Mouse (Mus musculus) forebrain, postnatal 0 days (tissue): ENCODE measurements around the gene Lhx4. TPM values are rescaled to one million over a fixed set of nuclear protein-coding genes. Genes with fewer than 3 reads are reported as not detected.

Experiments
- ATAC-seq: fragments of 200-750 bp; cut with Nextera tagmentation; 2 replicates; pipeline ENCODE4 v1.8.0; 2017; ENCODE audit warnings: mild to moderate bottlenecking, moderate library complexity
- DNase-seq: peaks from one replicate; pipeline ENCODE4 v3.0.0-alpha.2; 2015
- H3K27ac ChIP-seq: fragments of 300-500 bp; sonication (generic); 2 replicates; pipeline ENCODE4 v1.5.1; 2014; ENCODE audit warnings: low read depth, mild to moderate bottlenecking, antibody characterized with exemption, low read length, moderate library complexity, mixed read lengths
- H3K27me3 ChIP-seq: fragments of 300-500 bp; sonication (generic); 2 replicates; pipeline ENCODE4 v1.6.1; 2014; ENCODE audit warnings: mild to moderate bottlenecking, low read length, mixed read lengths; ENCODE audit not compliant: insufficient read depth
- H3K36me3 ChIP-seq: fragments of 300-500 bp; sonication (generic); 2 replicates; pipeline ENCODE4 v1.6.1; 2014; ENCODE audit warnings: mild to moderate bottlenecking, moderate library complexity; ENCODE audit not compliant: insufficient read depth
- H3K4me1 ChIP-seq: fragments of 300-500 bp; sonication (generic); 2 replicates; pipeline ENCODE4 v1.6.1; 2014; ENCODE audit warnings: antibody characterized with exemption; ENCODE audit not compliant: insufficient read depth
- H3K4me2 ChIP-seq: fragments of 300-500 bp; sonication (generic); 2 replicates; pipeline ENCODE4 v1.6.1; 2014; ENCODE audit warnings: low read depth, mild to moderate bottlenecking, moderate library complexity
- H3K4me3 ChIP-seq: fragments of 300-500 bp; sonication (generic); 2 replicates; pipeline ENCODE4 v1.5.1; 2014; ENCODE audit warnings: low read depth, low read length, mixed read lengths
- H3K9ac ChIP-seq: fragments of 300-500 bp; sonication (generic); 2 replicates; pipeline ENCODE4 v1.6.1; 2014; ENCODE audit warnings: mild to moderate bottlenecking
- H3K9me3 ChIP-seq: fragments of 300-500 bp; sonication (generic); 2 replicates; pipeline ENCODE4 v1.6.1; 2016; ENCODE audit warnings: low read length
- CTCF ChIP-seq: sonication (generic); IDR thresholded peaks from 2 replicates; pipeline ENCODE4 v1.5.1; 2016; ENCODE audit warnings: antibody characterized with exemption, control low read depth, low read depth
- WGBS: fragments of 180-500 bp; shearing (Covaris S2); extraction: QIAGEN DNeasy Blood & Tissue Kit; methylation state at CpG from one replicate; pipeline ENCODE4 v1.1.7; 2014; 5-methylcytosine and 5-hydroxymethylcytosine counted together
- polyA plus RNA-seq: library from polyadenylated mRNA; unstranded; fragments of >200 nt; fragmentation: Nextera tagmentation; extraction: Ambion mirVana; gene quantifications from 2 replicates; pipeline ENCODE4 v1.2.1, GENCODE M21; 2015
- total RNA-seq: library from RNA; depleted of rRNA; stranded (reverse); fragments of >200 nt; gene quantifications from 2 replicates; pipeline ENCODE4 v1.2.3, GENCODE M21; 2014

Gene Lhx4
- total and polyA plus RNA-seq, 2 experiments from 2014 or later: 0.11 TPM; not detected in 1

DNA sequence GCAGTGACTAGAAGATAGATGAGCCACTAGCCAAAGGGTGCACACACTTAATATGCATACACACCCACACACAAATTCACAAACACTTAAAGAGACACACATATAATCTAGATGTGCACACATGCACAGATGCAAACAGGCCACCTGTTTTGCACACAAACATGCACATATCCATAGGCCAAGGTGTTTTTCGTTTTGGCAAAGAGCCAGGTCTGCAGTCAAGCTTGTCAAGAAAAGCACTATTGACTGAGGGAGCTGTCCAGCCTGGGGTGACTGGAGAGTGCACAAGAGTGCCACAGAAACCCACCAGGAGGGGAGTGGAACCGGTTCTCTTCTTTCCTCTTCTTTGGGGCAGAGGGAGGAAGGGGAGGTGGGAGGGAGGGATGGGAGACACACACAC is 20.3 kb downstream of the Lhx4 start:
- Histone ChIP-seq H3K27ac (no peak overlapping the region), H3K4me2 (no peak overlapping the region), H3K9me3 (no peaks in the 10 kb centered on the region), H3K27me3 (peaks cover 85% of the 10 kb centered on the region), H3K36me3 (no peaks in the 10 kb centered on the region), H3K9ac (no peak overlapping the region), H3K4me1 (no peaks in the 10 kb centered on the region), H3K4me3 (no peak overlapping the region)
- TF ChIP-seq CTCF: no peak
- DNase-seq: no peak
- WGBS: 0% methylated on average over 2 of the region's 2 CpGs
- no peak for ATAC-seq

DNA sequence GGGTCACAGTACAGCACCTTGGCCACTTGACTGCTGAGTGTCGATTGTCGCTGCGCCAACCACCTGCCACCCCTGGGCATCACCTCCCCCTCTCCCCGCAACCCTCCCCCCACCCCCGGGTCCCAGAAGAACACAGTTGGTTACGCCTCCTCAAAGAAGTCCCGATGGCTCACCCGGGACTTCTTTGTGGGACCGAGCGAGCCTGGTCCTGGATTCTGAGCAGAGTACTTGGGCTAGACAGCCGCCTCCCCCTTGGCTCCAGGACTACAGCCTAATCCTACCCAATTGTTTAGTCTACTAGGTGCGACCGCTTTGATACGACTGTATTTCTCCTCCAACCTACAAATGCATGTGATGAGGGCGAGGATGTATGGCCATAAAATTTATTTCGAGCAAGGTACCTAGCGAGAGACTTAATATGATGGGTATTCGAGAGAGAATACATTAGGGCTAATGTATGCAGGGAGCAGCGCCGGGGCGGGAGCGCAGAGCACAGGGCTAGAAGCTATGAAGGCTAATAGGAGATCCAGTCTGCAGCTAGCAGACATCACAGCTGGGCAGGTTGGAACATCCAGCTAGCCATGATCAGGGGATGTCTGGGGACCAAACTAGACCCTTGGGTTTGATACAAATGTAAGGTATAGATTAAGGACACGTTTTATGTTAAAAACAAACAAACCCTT is 22.2 kb downstream of the Lhx4 start:
- H3K4me3 ChIP-seq: no peak overlapping the region
- 1% methylated on average over 23 of the region's 23 CpGs for WGBS
- no peak for TF ChIP-seq CTCF

DNA sequence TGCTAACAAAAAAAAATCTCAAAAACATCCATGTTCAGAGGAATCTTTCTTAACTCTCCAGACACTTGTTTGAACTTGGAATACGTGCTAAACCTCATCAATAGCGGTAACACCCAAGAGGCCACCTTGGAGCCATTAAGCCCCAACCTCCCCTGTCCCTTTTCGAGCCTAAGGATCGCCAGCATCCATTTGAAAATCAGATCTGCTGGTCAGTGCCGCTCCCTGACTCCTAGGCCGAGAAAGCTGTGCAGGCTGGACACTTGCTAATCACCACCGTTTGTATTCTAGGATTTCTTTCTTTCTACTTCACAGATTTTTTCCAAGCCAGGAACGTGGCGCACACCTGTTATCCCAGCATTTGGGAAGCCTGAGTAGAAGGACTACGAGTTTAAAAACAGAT is 23.7 kb downstream of the Lhx4 start:
- peaks cover 62% of the 10 kb centered on the region for H3K27me3 ChIP-seq
- H3K27ac ChIP-seq: no peak overlapping the region
- no peak overlapping the region for H3K4me2 ChIP-seq
- DNase-seq (no peak), ATAC-seq (no peak)
- no peaks in the 10 kb centered on the region for H3K36me3 ChIP-seq
- no peak for TF ChIP-seq CTCF
- no peaks in the 10 kb centered on the region for H3K9me3 ChIP-seq
- 23% methylated on average over 10 of the region's 10 CpGs for WGBS
- no peaks in the 10 kb centered on the region for H3K4me1 ChIP-seq
- no peak overlapping the region for H3K9ac ChIP-seq
- no peak overlapping the region for H3K4me3 ChIP-seq

More for the DNA sequence above, 22.2 kb downstream of the Lhx4 start:
- Histone ChIP-seq H3K27ac (no peak overlapping the region), H3K9me3 (no peaks in the 10 kb centered on the region), H3K27me3 (peaks cover 68% of the 10 kb centered on the region), H3K9ac (no peak overlapping the region), H3K4me1 (no peaks in the 10 kb centered on the region), H3K36me3 (no peaks in the 10 kb centered on the region), H3K4me2 (no peak overlapping the region)
- no peak for ATAC-seq
- no peak for DNase-seq

DNA sequence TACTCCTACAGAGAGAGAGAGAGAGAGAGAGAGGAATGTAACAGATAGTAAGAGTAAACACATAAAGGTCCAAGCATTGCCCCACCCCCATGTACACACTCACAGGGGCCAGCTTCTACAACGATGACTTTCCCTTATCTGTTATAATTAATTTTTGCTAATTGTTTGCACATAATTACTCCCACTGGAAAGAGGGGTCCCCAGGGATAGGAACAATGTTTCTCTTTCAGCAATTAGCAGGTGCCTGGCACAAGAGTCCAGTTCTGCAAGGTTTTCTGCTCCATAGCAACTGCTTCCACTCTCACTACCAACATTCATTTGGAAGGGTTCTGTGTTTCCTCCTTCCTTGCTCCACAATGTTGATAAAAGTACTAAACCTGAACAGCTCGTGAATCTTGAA is 25.6 kb downstream of the Lhx4 start:
- no peak overlapping the region for H3K4me2 ChIP-seq
- no peaks in the 10 kb centered on the region for H3K4me1 ChIP-seq
- DNase-seq (no peak), ATAC-seq (no peak)
- no peak overlapping the region for H3K9ac ChIP-seq
- no peaks in the 10 kb centered on the region for H3K36me3 ChIP-seq
- H3K4me3 ChIP-seq: no peak overlapping the region
- H3K27me3 ChIP-seq: peaks cover 50% of the 10 kb centered on the region
- 48% methylated on average over 2 of the region's 2 CpGs for WGBS
- no peaks in the 10 kb centered on the region for H3K9me3 ChIP-seq
- TF ChIP-seq CTCF: no peak
- H3K27ac ChIP-seq: no peak overlapping the region

DNA sequence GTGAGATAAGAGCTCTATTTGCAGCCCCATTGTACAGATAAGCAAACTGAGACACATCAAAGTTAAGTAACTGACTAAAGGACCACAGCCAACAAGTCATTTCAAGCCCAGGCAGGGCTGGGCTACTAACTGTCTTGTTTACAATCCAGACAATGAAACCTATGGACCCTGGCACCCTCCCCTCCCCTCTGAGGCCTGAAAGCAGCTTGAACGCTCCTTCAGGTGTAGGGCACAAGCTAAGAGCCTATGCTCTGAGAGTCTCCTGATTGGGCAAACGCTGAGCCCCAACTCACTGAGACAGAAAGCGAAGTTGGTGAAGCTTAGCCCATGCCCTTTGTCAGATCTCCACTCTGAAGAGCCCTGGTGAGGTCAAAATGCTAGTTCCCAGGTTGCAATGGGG is 27.2 kb downstream of the Lhx4 start:
- 75% methylated on average over 3 of the region's 3 CpGs for WGBS
- Histone ChIP-seq H3K9me3 (no peaks in the 10 kb centered on the region), H3K27ac (no peak overlapping the region), H3K4me2 (no peak overlapping the region), H3K27me3 (peaks cover 34% of the 10 kb centered on the region), H3K4me1 (no peaks in the 10 kb centered on the region), H3K4me3 (no peak overlapping the region), H3K36me3 (no peaks in the 10 kb centered on the region), H3K9ac (no peak overlapping the region)
- no peak for TF ChIP-seq CTCF
- ATAC-seq (no peak), DNase-seq (no peak)

DNA sequence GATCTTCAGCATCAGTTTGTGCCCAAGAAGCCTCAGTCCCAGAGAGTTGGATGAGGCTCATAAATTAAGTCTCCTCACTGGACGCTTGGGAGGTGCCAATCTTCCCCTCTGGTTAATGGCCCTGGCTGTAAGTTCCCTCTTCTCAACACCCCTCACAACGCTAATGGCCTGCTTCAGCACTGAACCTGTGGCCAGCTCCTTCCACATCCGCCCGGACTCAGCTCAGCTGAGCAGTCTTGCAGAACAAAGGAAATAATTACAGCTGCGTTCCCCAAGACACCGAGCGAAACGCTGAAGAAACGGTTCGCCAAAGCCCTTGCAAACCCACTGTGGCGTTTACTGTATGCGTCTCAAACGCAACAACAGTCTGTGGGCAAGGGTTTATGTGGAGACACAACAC is 29.3 kb downstream of the Lhx4 start:
- peak overlapping the region; percentile 39 for H3K4me2 ChIP-seq
- DNase-seq: no peak
- TF ChIP-seq CTCF: no peak
- H3K36me3 ChIP-seq: no peaks in the 10 kb centered on the region
- no peaks in the 10 kb centered on the region for H3K4me1 ChIP-seq
- WGBS: under 1% methylated on average over 13 of the region's 13 CpGs
- H3K27ac ChIP-seq: no peak overlapping the region
- H3K27me3 ChIP-seq: peaks cover 14% of the 10 kb centered on the region
- H3K4me3 ChIP-seq: peak overlapping the region; percentile 9; the same call in 1 of the 2 replicates
- peak overlapping the region; percentile 35 for H3K9ac ChIP-seq
- peak; percentile 57; the same call in 1 of the 2 replicates for ATAC-seq
- no peaks in the 10 kb centered on the region for H3K9me3 ChIP-seq

DNA sequence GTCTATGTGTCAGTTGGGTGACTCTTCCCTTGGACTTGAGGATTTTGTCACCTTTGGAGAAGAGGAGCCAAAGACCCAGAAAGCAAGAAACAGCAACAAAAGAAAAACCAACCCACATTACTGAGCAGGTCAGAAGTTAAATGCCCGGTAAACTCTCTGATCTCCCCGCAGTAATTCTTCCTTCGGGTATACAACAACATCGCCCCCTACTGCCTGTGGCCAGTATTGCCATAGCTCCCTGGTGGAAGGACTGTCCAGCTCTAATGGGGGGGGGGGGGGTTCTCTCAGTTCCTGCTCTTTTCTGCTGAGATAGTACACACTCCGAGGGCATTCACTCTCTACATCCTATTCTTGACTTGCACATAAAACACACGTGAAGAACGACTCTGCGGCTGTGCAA is 30.0 kb downstream of the Lhx4 start:
- DNase-seq (no peak), ATAC-seq (no peak)
- H3K4me3 ChIP-seq: no peak overlapping the region
- TF ChIP-seq CTCF: peak; percentile 62
- peaks cover 14% of the 10 kb centered on the region for H3K27me3 ChIP-seq
- no peak overlapping the region for H3K4me2 ChIP-seq
- H3K4me1 ChIP-seq: no peaks in the 10 kb centered on the region
- 20% methylated on average over 8 of the region's 8 CpGs for WGBS
- no peaks in the 10 kb centered on the region for H3K9me3 ChIP-seq
- no peak overlapping the region for H3K9ac ChIP-seq
- H3K27ac ChIP-seq: no peak overlapping the region
- H3K36me3 ChIP-seq: no peaks in the 10 kb centered on the region
